Mouse (Mus musculus): ENCODE measurements around the gene Chil4.

The Chil4 gene

DNA sequence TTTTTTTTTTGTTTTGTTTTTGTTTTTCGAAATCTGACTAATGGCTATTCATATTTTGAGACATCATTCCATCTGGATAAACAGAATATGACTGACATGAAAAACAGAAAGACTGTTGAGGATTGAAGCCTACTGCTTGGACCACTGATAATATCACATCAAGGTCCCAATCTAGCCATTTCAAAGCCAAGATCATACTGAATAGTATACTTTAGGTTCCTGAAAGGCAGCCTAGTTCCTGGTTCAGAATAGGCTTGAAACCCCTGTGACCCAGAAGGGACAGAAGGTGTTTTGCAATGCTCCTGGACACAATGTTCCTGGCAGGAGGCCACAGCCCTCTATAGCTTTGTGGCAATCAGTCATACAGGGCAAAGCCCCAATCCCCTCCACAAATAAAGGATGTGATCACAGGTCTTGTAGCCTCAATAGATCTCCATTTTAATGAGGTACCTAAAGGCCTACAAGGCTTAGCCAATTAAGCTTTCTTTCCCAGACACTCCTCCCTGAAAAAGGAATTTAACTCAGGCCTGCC, 48.7 kb downstream of the Chil4 start:
- DNase-seq (ENCODE audit: low spot score in 2 of 2), result no peak

DNA sequence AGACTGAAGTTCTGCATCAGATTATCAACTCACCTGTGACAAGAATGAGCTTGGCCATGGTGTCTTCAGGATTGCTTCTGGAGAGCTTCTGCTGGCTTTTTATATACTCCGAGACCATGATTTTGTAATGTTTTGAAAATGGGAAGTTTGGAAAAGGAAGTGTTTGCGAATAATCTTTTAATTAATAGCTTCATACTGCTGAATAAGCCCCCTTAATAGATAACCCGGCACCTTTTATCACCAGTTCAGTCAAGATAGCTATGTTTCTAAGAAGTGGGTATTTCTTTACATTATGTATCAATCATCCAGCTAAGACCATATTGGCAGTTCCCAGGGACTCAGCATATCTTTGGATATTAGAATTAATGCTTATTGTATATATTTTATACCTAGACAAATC, 51.8 kb downstream of the Chil4 start, which contains the start of gene Chil3:
Chil3 (minus strand) TSS at position 101 of the 400 bp plus-strand sequence.
- DNase-seq (ENCODE audit: low spot score in 2 of 2), result no peak

DNA sequence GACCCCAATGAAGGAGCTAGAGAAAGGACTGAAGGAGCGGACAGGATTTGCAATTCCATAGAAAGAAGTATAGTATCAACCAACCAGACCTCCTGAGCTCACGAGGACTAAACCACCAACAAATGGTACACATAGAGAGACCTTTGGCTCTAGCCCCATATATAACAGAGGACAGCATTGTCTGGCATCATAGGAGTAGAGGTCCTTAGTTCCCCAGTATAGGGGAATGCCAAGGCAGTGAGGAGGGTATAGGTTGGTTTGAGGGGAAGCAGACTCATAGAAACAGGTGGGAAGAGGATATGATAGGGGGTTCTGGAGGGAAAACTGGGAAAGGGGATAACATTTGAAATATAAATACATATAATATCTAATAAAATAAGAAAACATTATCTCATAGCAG, 64.9 kb downstream of the Chil4 start:
- no peak for DNase-seq (ENCODE audit: low spot score in 2 of 2)

Measured in thymus, postnatal 10 days (tissue).